32 mouse cellular contexts compared by ENCODE assay signal in the genomic region with DNA sequence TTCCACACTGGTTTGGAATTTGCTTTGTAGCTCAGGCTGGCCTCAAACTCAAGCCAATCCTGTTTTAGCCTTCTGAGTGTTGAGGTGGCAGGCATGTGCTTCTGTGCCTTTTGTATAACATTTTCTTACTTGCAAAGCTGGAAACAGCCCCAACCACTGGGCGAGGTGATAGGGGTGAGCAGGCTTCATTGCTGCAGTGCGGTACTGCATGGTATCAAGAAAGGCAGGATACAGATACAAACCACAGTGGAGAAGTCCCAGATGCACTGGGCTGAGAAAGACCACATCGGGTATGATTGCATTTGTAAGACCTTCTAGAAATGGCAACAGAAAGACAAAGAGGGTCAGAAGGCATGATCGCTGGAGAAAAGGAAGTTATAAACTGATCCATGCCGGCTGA. TPM values are rescaled to one million over a fixed set of nuclear protein-coding genes. Genes with fewer than 3 reads are reported as not detected.
DNase-seq lines count a peak whose midpoint lies in the region; ATAC-seq lines count a peak whose summit lies in the region.
"Had no signal": no experiment of that assay in that cellular context is flagged by ENCODE, and none has a peak within 500 bp of the region (broad histone marks: within the 10 kb centered on the region; RNA-seq: fewer than 3 reads in every experiment).

No protein-coding gene starts in this region.

- peak overlapping the region; percentile 24 for H3K27ac ChIP-seq in forebrain, embryonic 16.5 days (ENCODE audit: low read length)
- no peak overlapping the region for H3K27ac ChIP-seq in forebrain, embryonic 13.5 days
- H3K27ac ChIP-seq: hindbrain, embryonic 10.5 days; hindbrain, embryonic 15.5 days; kidney, embryonic 15.5 days; left cerebral cortex, adult 2 months; limb, embryonic 13.5 days; liver, embryonic 14.5 days; neural tube, embryonic 15.5 days; stomach, embryonic 15.5 days had no signal

- DNase-seq in yolk sac, embryonic 10.5 days (ENCODE audit: low spot score), result no peak
- DNase-seq in MN1 (ENCODE audit: low spot score), result no peak
- DNase-seq: adrenal gland, postnatal 10 days; cerebellum, adult 8-10 months; cerebellum, postnatal 25 days; kidney, adult 18-20 months; kidney, postnatal 25 days; lung, embryonic 14.5 days; lung, postnatal 14 days; midbrain, embryonic 14.5 days; retina, postnatal 1 day; right cerebral cortex, postnatal 14 days; thymus, postnatal 14 days had no signal

- WGBS in forebrain, embryonic 16.5 days, result 79% methylated on average over 5 of the region's 5 CpGs
- 84% methylated on average over 5 of the region's 5 CpGs for WGBS in forebrain, embryonic 13.5 days

- H3K9me3 ChIP-seq in forebrain, embryonic 16.5 days (ENCODE audit: control insufficient read depth, low read length), result no peaks in the 10 kb centered on the region
- H3K9me3 ChIP-seq in forebrain, embryonic 13.5 days (replicated peaks), result no peaks in the 10 kb centered on the region
- peaks cover 10% of the 10 kb centered on the region; the same call in 1 of the 2 replicates for H3K9me3 ChIP-seq in megakaryocyte, embryonic 14.5 days
- H3K9me3 ChIP-seq: hindbrain, embryonic 10.5 days; hindbrain, embryonic 15.5 days; kidney, embryonic 15.5 days; limb, embryonic 13.5 days; neural tube, embryonic 15.5 days; stomach, embryonic 15.5 days had no signal

- ATAC-seq in forebrain, embryonic 16.5 days, result no peak; the same call in 1 of the 2 replicates
- ATAC-seq in forebrain, embryonic 13.5 days, result no peak
- no peak for ATAC-seq in megakaryocyte, adult 5-6 weeks (ENCODE audit: poor library complexity, severe bottlenecking)
- ATAC-seq in granulocyte monocyte progenitor cell, adult 5-6 weeks (replicated peaks; ENCODE audit: poor library complexity, severe bottlenecking), result peak; percentile 74
- ATAC-seq in megakaryocyte-erythroid progenitor cell, adult 5-6 weeks (replicated peaks; ENCODE audit: low FRiP score, low TSS enrichment, poor library complexity, severe bottlenecking), result peak; percentile 74
- ATAC-seq: CD4-positive, CD25-positive, alpha-beta regulatory T cell, adult 4 months had no signal

- no peaks in the 10 kb centered on the region for H3K4me1 ChIP-seq in forebrain, embryonic 16.5 days (replicated peaks; ENCODE audit: control insufficient read depth, insufficient read depth, low read length)
- H3K4me1 ChIP-seq in forebrain, embryonic 13.5 days, result no peaks in the 10 kb centered on the region
- peaks cover 45% of the 10 kb centered on the region for H3K4me1 ChIP-seq in megakaryocyte, embryonic 14.5 days
- H3K4me1 ChIP-seq: hindbrain, embryonic 10.5 days; hindbrain, embryonic 15.5 days; kidney, embryonic 15.5 days; limb, embryonic 13.5 days; neural tube, embryonic 15.5 days; stomach, embryonic 15.5 days had no signal

- no peaks in the 10 kb centered on the region for H3K27me3 ChIP-seq in forebrain, embryonic 16.5 days (replicated peaks; ENCODE audit: control insufficient read depth, insufficient read depth, low read length)
- no peaks in the 10 kb centered on the region for H3K27me3 ChIP-seq in forebrain, embryonic 13.5 days
- H3K27me3 ChIP-seq in megakaryocyte, embryonic 14.5 days (replicated peaks), result peaks cover 35% of the 10 kb centered on the region
- H3K27me3 ChIP-seq: hindbrain, embryonic 15.5 days; kidney, embryonic 15.5 days; limb, embryonic 13.5 days; neural tube, embryonic 15.5 days; stomach, embryonic 15.5 days had no signal

- H3K9ac ChIP-seq in forebrain, embryonic 16.5 days (replicated peaks; ENCODE audit: low read depth, low read length), result no peak overlapping the region
- no peak overlapping the region for H3K9ac ChIP-seq in forebrain, embryonic 13.5 days
- H3K9ac ChIP-seq: hindbrain, embryonic 15.5 days; kidney, embryonic 15.5 days; limb, embryonic 13.5 days; liver, embryonic 14.5 days; lung, embryonic 14.5 days; neural tube, embryonic 15.5 days; stomach, embryonic 15.5 days had no signal

- no peaks in the 10 kb centered on the region for H3K36me3 ChIP-seq in forebrain, embryonic 16.5 days (ENCODE audit: control insufficient read depth, insufficient read depth)
- no peaks in the 10 kb centered on the region for H3K36me3 ChIP-seq in forebrain, embryonic 13.5 days (ENCODE audit: poor library complexity, severe bottlenecking)
- no peaks in the 10 kb centered on the region for H3K36me3 ChIP-seq in megakaryocyte, embryonic 14.5 days (replicated peaks; ENCODE audit: low read length)
- H3K36me3 ChIP-seq: hindbrain, embryonic 10.5 days; hindbrain, embryonic 15.5 days; kidney, embryonic 15.5 days; limb, embryonic 13.5 days; neural tube, embryonic 15.5 days; stomach, embryonic 15.5 days had no signal

- H3K4me3 ChIP-seq in forebrain, embryonic 16.5 days (replicated peaks; ENCODE audit: low read length), result no peak overlapping the region
- no peak overlapping the region for H3K4me3 ChIP-seq in forebrain, embryonic 13.5 days
- H3K4me3 ChIP-seq in megakaryocyte, embryonic 14.5 days (replicated peaks), result peak overlapping the region; percentile 73
- H3K4me3 ChIP-seq: hindbrain, embryonic 10.5 days; hindbrain, embryonic 15.5 days; kidney, embryonic 15.5 days; left cerebral cortex, adult 2 months; limb, embryonic 13.5 days; neural tube, embryonic 15.5 days; stomach, embryonic 15.5 days had no signal

- no peak overlapping the region for H3K4me2 ChIP-seq in forebrain, embryonic 16.5 days (ENCODE audit: low read length)
- H3K4me2 ChIP-seq in forebrain, embryonic 13.5 days, result no peak overlapping the region
- H3K4me2 ChIP-seq: heart, embryonic 11.5 days; hindbrain, embryonic 15.5 days; kidney, embryonic 15.5 days; limb, embryonic 13.5 days; lung, embryonic 14.5 days; neural tube, embryonic 15.5 days; stomach, embryonic 15.5 days had no signal

RNA-seq across cellular contexts. Expression of gene Rbm33, which starts 18.8 kb away (rescaled TPM):
- 18.8 and 19.2 TPM in 2 replicates for polyA plus RNA-seq in forebrain, embryonic 16.5 days (2015; fragmentation: Nextera tagmentation; extraction: Ambion mirVana)
- polyA plus RNA-seq in forebrain, embryonic 13.5 days (2015; fragmentation: Nextera tagmentation; extraction: Ambion mirVana), result 20.5 and 21.1 TPM in 2 replicates
- 8.5 and 9.5 TPM in 2 replicates for polyA plus RNA-seq in megakaryocyte, embryonic 14.5 days (2012; ENCODE audit: insufficient read depth, low replicate concordance)
- total RNA-seq in megakaryocyte, adult 5-6 weeks (2015), result 34.8 and 41.7 TPM in 2 replicates
- total RNA-seq in megakaryocyte, adult 5-6 weeks (2017), result 45.1 and 53.9 TPM in 2 replicates
- 40.5 and 49.1 TPM in 2 replicates for total RNA-seq in granulocyte monocyte progenitor cell, adult 5-6 weeks (2014; fragmentation: Nextera tagmentation)
- 30.6 and 36.8 TPM in 2 replicates for total RNA-seq in granulocyte monocyte progenitor cell, adult 5-6 weeks (2017)
- 60.5 and 63.1 TPM in 2 replicates for total RNA-seq in megakaryocyte-erythroid progenitor cell, adult 5-6 weeks (2014; fragmentation: Nextera tagmentation)
- total RNA-seq in megakaryocyte-erythroid progenitor cell, adult 5-6 weeks (2017), result 36.8 and 60.4 TPM in 2 replicates

RNA-seq across cellular contexts. Expression of gene Cnpy1, which starts 52.6 kb away (rescaled TPM):
- 1.1 and 2.7 TPM in 2 replicates for polyA plus RNA-seq in forebrain, embryonic 16.5 days (2015; fragmentation: Nextera tagmentation; extraction: Ambion mirVana)
- 1.7 TPM in 2 replicates for polyA plus RNA-seq in forebrain, embryonic 13.5 days (2015; fragmentation: Nextera tagmentation; extraction: Ambion mirVana)
- not detected in 2 replicates for polyA plus RNA-seq in megakaryocyte, embryonic 14.5 days (2012; ENCODE audit: insufficient read depth, low replicate concordance)
- total RNA-seq in megakaryocyte, adult 5-6 weeks (2015), result not detected in 2 replicates
- not detected in 2 replicates for total RNA-seq in megakaryocyte, adult 5-6 weeks (2017)
- not detected in 2 replicates for total RNA-seq in granulocyte monocyte progenitor cell, adult 5-6 weeks (2014; fragmentation: Nextera tagmentation)
- not detected in 2 replicates for total RNA-seq in granulocyte monocyte progenitor cell, adult 5-6 weeks (2017)
- not detected in 2 replicates for total RNA-seq in megakaryocyte-erythroid progenitor cell, adult 5-6 weeks (2014; fragmentation: Nextera tagmentation)
- not detected in 2 replicates for total RNA-seq in megakaryocyte-erythroid progenitor cell, adult 5-6 weeks (2017)
- total RNA-seq: gastrocnemius, adult 8-10 months; left cerebral cortex, adult 2 months; left cerebral cortex, postnatal 25 days had no signal
- polyA plus RNA-seq: CD4-positive, CD25-positive, alpha-beta regulatory T cell, adult 4 months; heart, embryonic 11.5 days; heart, postnatal 0 days had no signal

Comparison
In these comparisons a context has a peak if more than half of its experiments do, and no peak if none do; other contexts are left out.
1. ATAC-seq: peak in granulocyte monocyte progenitor cell, adult 5-6 weeks (single experiment) and megakaryocyte-erythroid progenitor cell, adult 5-6 weeks (single experiment); none in forebrain, embryonic 16.5 days (single experiment), forebrain, embryonic 13.5 days (single experiment) and megakaryocyte, adult 5-6 weeks (single experiment).